Mouse (Mus musculus): ENCODE measurements around the gene 1700037C18Rik. TPM values are rescaled to one million over a fixed set of nuclear protein-coding genes. Genes with fewer than 3 reads are reported as not detected.

1700037C18Rik gene
- 364 and 366 TPM in 2 replicates for polyA plus RNA-seq (2012; rRNA removed)

DNA sequence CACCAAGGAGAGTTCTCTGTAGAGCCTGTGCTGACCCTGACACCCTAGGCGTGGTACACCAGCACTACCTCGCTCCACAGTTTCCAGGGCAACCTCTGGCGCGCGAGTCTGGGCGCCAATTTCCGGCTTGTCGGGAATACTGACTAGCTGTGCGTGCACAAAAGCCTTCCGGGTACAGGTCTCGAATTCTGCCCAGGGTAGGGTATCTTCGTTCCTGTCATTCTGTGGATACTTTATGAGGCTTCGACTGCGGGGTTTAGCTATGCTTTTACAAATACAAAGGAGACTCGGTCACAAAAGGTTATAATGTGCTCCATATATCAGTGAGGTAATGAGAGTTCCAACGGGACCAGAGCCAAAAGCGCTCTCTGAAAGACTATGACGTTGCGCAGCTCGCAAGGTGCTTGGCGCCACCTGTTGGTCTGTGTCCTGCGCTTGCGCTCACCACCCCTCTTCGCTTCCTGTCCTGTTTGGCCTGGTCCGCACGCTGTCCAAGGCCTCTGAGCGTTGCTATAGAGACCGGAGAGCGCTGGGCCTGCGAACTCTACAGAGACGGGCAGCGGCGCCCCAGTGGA, at the start of gene 1700037C18Rik, which contains the start of gene Cluap1:
1700037C18Rik (minus strand) TSS at position 153 of the 575 bp plus-strand sequence.
Cluap1 (plus strand) TSS at position 265 of the 575 bp plus-strand sequence.
- TF ChIP-seq POLR2A (IDR thresholded peaks at IDR 0.05; ENCODE audit: control insufficient read depth, low read depth, low read length) (peak; percentile 67), CTCF (IDR thresholded peaks at IDR 0.05; ENCODE audit: control insufficient read depth, insufficient read depth, insufficient replicate concordance, low read depth, low read length) (peak; percentile 66; the same call in 1 of the 2 replicates)
- Histone ChIP-seq H3K4me3 (ENCODE audit: control insufficient read depth, low read depth, low read length) (peak within 1 kb of the TSS; percentile 96), H3K36me3 (ENCODE audit: control insufficient read depth, insufficient read depth, low read length) (no peaks in the 10 kb centered on the region), H3K27me3 (ENCODE audit: control insufficient read depth, insufficient read depth, low read length) (no peaks in the 10 kb centered on the region), H3K4me1 (ENCODE audit: control insufficient read depth, insufficient read depth, low read length) (no peaks in the 10 kb centered on the region), H3K27ac (ENCODE audit: control insufficient read depth, insufficient read depth, low read depth, low read length) (peak within 1 kb of the TSS; percentile 93)

DNA sequence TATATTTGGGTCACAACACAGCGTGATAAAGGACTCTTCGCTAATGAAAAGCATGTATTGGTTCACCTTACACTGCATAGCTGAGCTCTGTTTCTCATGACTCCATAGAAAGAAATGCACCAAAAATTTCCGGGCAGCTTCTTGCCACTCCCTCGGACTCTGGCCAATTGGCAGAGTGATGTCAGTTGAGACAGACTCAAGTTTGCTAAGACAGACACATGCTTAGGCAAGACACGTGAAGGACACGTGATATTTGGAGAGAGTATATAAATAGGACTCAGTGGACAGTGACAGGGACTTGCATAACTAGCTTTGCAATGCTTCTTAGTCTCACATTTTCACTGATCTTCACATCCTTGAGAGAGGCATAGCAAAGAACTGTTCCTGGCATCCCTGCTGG, 47.9 kb upstream of the 1700037C18Rik start:
- TF ChIP-seq POLR2A (IDR thresholded peaks at IDR 0.05; ENCODE audit: control insufficient read depth, low read depth, low read length) (no peak), CTCF (IDR thresholded peaks at IDR 0.05; ENCODE audit: control insufficient read depth, insufficient read depth, insufficient replicate concordance, low read depth, low read length) (no peak)
- Histone ChIP-seq H3K27me3 (ENCODE audit: control insufficient read depth, insufficient read depth, low read length) (no peaks in the 10 kb centered on the region), H3K27ac (ENCODE audit: control insufficient read depth, insufficient read depth, low read depth, low read length) (no peak overlapping the region), H3K4me1 (ENCODE audit: control insufficient read depth, insufficient read depth, low read length) (peaks cover 3% of the 10 kb centered on the region), H3K36me3 (ENCODE audit: control insufficient read depth, insufficient read depth, low read length) (no peaks in the 10 kb centered on the region), H3K4me3 (ENCODE audit: control insufficient read depth, low read depth, low read length) (no peak overlapping the region)

DNA sequence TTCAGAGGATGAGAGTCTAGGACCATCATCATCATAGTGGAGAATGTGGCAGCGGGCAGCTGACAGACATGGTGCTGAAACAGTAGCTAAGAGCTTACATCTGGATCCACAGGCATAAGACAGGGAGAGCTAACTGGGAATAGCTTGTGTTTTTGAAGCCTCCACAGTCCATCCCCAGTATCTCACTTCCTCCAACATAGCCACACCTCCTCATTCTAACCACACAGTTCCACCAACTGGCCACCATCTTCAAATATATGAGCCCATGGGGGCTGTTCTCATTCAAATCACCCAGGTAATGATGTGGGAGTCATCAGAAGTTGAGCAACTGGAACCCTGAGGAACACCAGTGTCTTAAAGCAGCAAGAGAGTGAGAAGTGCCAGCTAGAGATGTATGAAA, 42.7 kb upstream of the 1700037C18Rik start:
- peaks cover 3% of the 10 kb centered on the region for H3K4me1 ChIP-seq (ENCODE audit: control insufficient read depth, insufficient read depth, low read length)
- H3K4me3 ChIP-seq (ENCODE audit: control insufficient read depth, low read depth, low read length) = no peak overlapping the region
- TF ChIP-seq POLR2A (IDR thresholded peaks at IDR 0.05; ENCODE audit: control insufficient read depth, low read depth, low read length) (no peak), CTCF (IDR thresholded peaks at IDR 0.05; ENCODE audit: control insufficient read depth, insufficient read depth, insufficient replicate concordance, low read depth, low read length) (no peak)
- no peak overlapping the region for H3K27ac ChIP-seq (ENCODE audit: control insufficient read depth, insufficient read depth, low read depth, low read length)
- H3K27me3 ChIP-seq (ENCODE audit: control insufficient read depth, insufficient read depth, low read length) = no peaks in the 10 kb centered on the region
- no peaks in the 10 kb centered on the region for H3K36me3 ChIP-seq (ENCODE audit: control insufficient read depth, insufficient read depth, low read length)

DNA sequence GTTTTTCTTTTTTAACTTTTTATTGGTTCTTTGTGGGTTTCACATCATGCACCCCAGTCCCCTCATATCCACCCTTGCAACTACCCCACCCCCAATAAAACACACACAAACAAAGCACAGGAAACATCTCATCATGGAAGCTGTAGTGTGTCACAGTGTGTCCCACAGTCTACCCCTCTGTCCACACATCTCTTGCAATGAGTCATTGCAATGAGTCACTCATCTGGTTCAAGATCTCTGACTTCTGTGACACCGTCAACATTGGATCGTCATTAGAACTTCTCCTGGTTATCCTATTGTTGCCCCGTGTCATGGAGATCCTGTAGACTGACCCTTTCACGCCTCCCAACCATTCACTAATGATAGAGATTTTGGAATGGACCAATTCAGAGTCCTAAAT, 26.2 kb upstream of the 1700037C18Rik start:
- no peaks in the 10 kb centered on the region for H3K27me3 ChIP-seq (ENCODE audit: control insufficient read depth, insufficient read depth, low read length)
- H3K4me3 ChIP-seq (ENCODE audit: control insufficient read depth, low read depth, low read length) = no peak overlapping the region
- TF ChIP-seq POLR2A (IDR thresholded peaks at IDR 0.05; ENCODE audit: control insufficient read depth, low read depth, low read length) (no peak), CTCF (IDR thresholded peaks at IDR 0.05; ENCODE audit: control insufficient read depth, insufficient read depth, insufficient replicate concordance, low read depth, low read length) (no peak)
- no peaks in the 10 kb centered on the region for H3K4me1 ChIP-seq (ENCODE audit: control insufficient read depth, insufficient read depth, low read length)
- H3K27ac ChIP-seq (ENCODE audit: control insufficient read depth, insufficient read depth, low read depth, low read length) = no peak overlapping the region
- H3K36me3 ChIP-seq (ENCODE audit: control insufficient read depth, insufficient read depth, low read length) = peaks cover 1% of the 10 kb centered on the region; the same call in 1 of the 2 replicates

DNA sequence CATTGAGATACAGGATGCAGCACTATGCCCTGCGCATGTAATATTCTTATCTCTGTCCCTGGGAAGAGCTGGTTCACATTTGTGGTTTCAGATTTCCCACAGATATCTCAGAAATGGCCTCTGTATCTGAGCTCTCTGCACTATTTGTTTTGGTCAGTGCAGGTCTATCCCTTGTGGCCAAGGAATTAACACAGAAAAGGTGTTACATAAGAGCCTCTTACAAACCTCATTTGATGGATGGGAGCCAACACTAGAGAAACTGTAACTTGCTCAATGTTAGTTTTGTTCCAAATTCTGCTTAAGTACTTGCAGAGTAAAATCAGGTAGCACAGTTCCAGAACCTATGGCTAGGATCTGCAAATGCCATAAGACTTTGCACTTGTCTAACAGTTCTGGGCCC, 25.6 kb upstream of the 1700037C18Rik start:
- Histone ChIP-seq H3K27me3 (ENCODE audit: control insufficient read depth, insufficient read depth, low read length) (no peaks in the 10 kb centered on the region), H3K4me1 (ENCODE audit: control insufficient read depth, insufficient read depth, low read length) (no peaks in the 10 kb centered on the region), H3K4me3 (ENCODE audit: control insufficient read depth, low read depth, low read length) (no peak overlapping the region), H3K27ac (ENCODE audit: control insufficient read depth, insufficient read depth, low read depth, low read length) (no peak overlapping the region), H3K36me3 (ENCODE audit: control insufficient read depth, insufficient read depth, low read length) (peaks cover 1% of the 10 kb centered on the region; the same call in 1 of the 2 replicates)
- TF ChIP-seq POLR2A (IDR thresholded peaks at IDR 0.05; ENCODE audit: control insufficient read depth, low read depth, low read length) = no peak
- no peak for TF ChIP-seq CTCF (IDR thresholded peaks at IDR 0.05; ENCODE audit: control insufficient read depth, insufficient read depth, insufficient replicate concordance, low read depth, low read length)

DNA sequence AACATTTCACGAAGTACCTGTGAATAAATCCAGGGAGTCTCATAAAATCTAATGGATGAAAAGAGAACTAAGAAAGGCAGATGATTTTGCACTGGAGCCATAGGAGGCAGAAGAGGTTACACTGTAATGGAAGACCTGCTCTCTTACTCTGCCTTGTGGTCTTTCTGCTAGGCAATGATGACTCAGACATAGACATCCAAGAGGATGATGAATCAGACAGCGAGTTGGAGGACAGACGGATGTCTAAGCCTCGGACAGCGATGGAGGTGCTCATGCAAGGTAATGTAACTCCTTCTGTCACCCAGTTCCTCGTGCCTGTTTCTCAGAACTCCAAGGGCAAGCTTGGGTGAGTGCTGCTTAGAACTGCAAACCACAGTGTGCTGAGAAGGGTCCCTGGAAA, 25.0 kb upstream of the 1700037C18Rik start:
- Histone ChIP-seq H3K27ac (ENCODE audit: control insufficient read depth, insufficient read depth, low read depth, low read length) (no peak overlapping the region), H3K4me3 (ENCODE audit: control insufficient read depth, low read depth, low read length) (no peak overlapping the region), H3K4me1 (ENCODE audit: control insufficient read depth, insufficient read depth, low read length) (no peaks in the 10 kb centered on the region), H3K27me3 (ENCODE audit: control insufficient read depth, insufficient read depth, low read length) (no peaks in the 10 kb centered on the region), H3K36me3 (ENCODE audit: control insufficient read depth, insufficient read depth, low read length) (no peaks in the 10 kb centered on the region; the same call in 1 of the 2 replicates)
- no peak for TF ChIP-seq POLR2A (IDR thresholded peaks at IDR 0.05; ENCODE audit: control insufficient read depth, low read depth, low read length)
- no peak for TF ChIP-seq CTCF (IDR thresholded peaks at IDR 0.05; ENCODE audit: control insufficient read depth, insufficient read depth, insufficient replicate concordance, low read depth, low read length)

DNA sequence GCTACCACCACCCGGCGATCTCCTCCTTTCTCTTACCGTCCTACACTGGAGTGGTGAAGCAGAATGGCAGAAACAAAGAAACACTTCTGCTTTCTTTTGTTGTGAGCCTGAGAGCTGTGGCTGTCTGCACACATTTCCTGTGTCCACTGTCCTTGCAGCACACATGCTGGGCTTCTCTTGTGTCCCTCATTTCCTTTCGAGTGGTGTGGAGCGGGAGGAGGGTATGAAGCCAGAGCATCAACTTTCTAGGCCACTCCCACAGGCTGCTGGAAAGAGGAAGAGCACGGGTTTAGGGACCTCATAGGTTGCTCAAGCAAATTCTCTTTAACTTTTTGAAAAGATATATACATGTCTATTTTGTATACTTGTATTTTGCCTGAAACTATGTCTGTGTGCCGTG, 20.7 kb upstream of the 1700037C18Rik start:
- TF ChIP-seq POLR2A (IDR thresholded peaks at IDR 0.05; ENCODE audit: control insufficient read depth, low read depth, low read length) (no peak), CTCF (IDR thresholded peaks at IDR 0.05; ENCODE audit: control insufficient read depth, insufficient read depth, insufficient replicate concordance, low read depth, low read length) (no peak)
- H3K4me3 ChIP-seq (ENCODE audit: control insufficient read depth, low read depth, low read length) = no peak overlapping the region
- H3K27ac ChIP-seq (ENCODE audit: control insufficient read depth, insufficient read depth, low read depth, low read length) = no peak overlapping the region
- H3K27me3 ChIP-seq (ENCODE audit: control insufficient read depth, insufficient read depth, low read length) = no peaks in the 10 kb centered on the region
- H3K36me3 ChIP-seq (ENCODE audit: control insufficient read depth, insufficient read depth, low read length) = no peaks in the 10 kb centered on the region; the same call in none of the 2 replicates
- H3K4me1 ChIP-seq (ENCODE audit: control insufficient read depth, insufficient read depth, low read length) = no peaks in the 10 kb centered on the region

Measured in testis, adult 2 months (tissue).